ENCODE assay signal across 10 mouse cellular contexts in genomic region chr1:85899388-85899761, GRCm38 (mm10). TPM values are rescaled to one million over a fixed set of nuclear protein-coding genes. Genes with fewer than 3 reads are reported as not detected.
DNase-seq lines count a peak whose midpoint lies in the region; ATAC-seq lines count a peak whose summit lies in the region.
"Had no signal": no experiment of that assay in that cellular context is flagged by ENCODE, and none has a peak within 500 bp of the region (broad histone marks: within the 10 kb centered on the region; RNA-seq: fewer than 3 reads in every experiment).

No protein-coding gene starts in this region.

- ATAC-seq in forebrain, embryonic 14.5 days, result no peak
- no peak for ATAC-seq in midbrain, embryonic 16.5 days

- H3K27ac ChIP-seq in forebrain, embryonic 14.5 days (ENCODE audit: low read depth, low read length), result peak overlapping the region; percentile 87
- H3K27ac ChIP-seq in midbrain, embryonic 16.5 days (ENCODE audit: low read length), result peak overlapping the region; percentile 82

- H3K36me3 ChIP-seq in forebrain, embryonic 14.5 days (ENCODE audit: control insufficient read depth, insufficient read depth, low read length), result peaks cover 18% of the 10 kb centered on the region
- H3K36me3 ChIP-seq in midbrain, embryonic 16.5 days (ENCODE audit: control insufficient read depth, insufficient read depth, low read length), result peaks cover 12% of the 10 kb centered on the region

- H3K4me1 ChIP-seq in forebrain, embryonic 14.5 days (ENCODE audit: control insufficient read depth, insufficient read depth, low read length), result peaks cover 72% of the 10 kb centered on the region
- peaks cover 69% of the 10 kb centered on the region for H3K4me1 ChIP-seq in midbrain, embryonic 16.5 days (ENCODE audit: control insufficient read depth, insufficient read depth, low read length)

- H3K27me3 ChIP-seq in forebrain, embryonic 14.5 days (replicated peaks; ENCODE audit: control insufficient read depth, insufficient read depth, low read length), result no peaks in the 10 kb centered on the region
- no peaks in the 10 kb centered on the region for H3K27me3 ChIP-seq in midbrain, embryonic 16.5 days (ENCODE audit: control insufficient read depth, insufficient read depth, low read depth, low read length)

- DNase-seq in layer of hippocampus, postnatal 36 days, result peak; percentile 52 to 54
- DNase-seq in layer of hippocampus, adult 9-10 months (ENCODE audit: low spot score), result no peak
- peak; percentile 23 for DNase-seq in cerebellum, adult 8-10 months
- DNase-seq in forebrain, embryonic 14.5 days (ENCODE audit: low spot score), result no peak
- no peak for DNase-seq in gastrocnemius, adult 18-20 months (ENCODE audit: low spot score)
- no peak for DNase-seq in thymus, postnatal 10 days (ENCODE audit: low spot score in 2 of 2)
- DNase-seq in ovary, postnatal 10 days (ENCODE audit: low spot score), result no peak
- DNase-seq: lung, adult 18-20 months had no signal

- peak overlapping the region; percentile 93 for H3K4me2 ChIP-seq in forebrain, embryonic 14.5 days (ENCODE audit: low read length)
- peak overlapping the region; percentile 79 for H3K4me2 ChIP-seq in midbrain, embryonic 16.5 days (ENCODE audit: low read length)

- H3K9me3 ChIP-seq in forebrain, embryonic 14.5 days (replicated peaks; ENCODE audit: control insufficient read depth, low read length), result no peaks in the 10 kb centered on the region
- no peaks in the 10 kb centered on the region for H3K9me3 ChIP-seq in midbrain, embryonic 16.5 days (replicated peaks; ENCODE audit: control insufficient read depth, low read length, poor library complexity, severe bottlenecking)

- H3K9ac ChIP-seq in forebrain, embryonic 14.5 days (ENCODE audit: low read length), result peak overlapping the region; percentile 43; the same call in 1 of the 2 replicates
- H3K9ac ChIP-seq in midbrain, embryonic 16.5 days (ENCODE audit: low read depth, low read length), result peak overlapping the region; percentile 36; the same call in 1 of the 2 replicates

- no peak overlapping the region for H3K4me3 ChIP-seq in forebrain, embryonic 14.5 days (ENCODE audit: low read depth, low read length)
- H3K4me3 ChIP-seq in midbrain, embryonic 16.5 days (ENCODE audit: low read depth, low read length), result peak overlapping the region; percentile 4; the same call in 1 of the 2 replicates

RNA-seq across cellular contexts. Expression of gene Itm2c, which starts 5.3 kb away (rescaled TPM):
- total RNA-seq in layer of hippocampus, postnatal 36 days (2021), result 100 to 1,000 TPM; 719 to 827 TPM
- 149 and 157 TPM in 2 replicates for polyA plus RNA-seq in forebrain, embryonic 14.5 days (2014; fragmentation: Nextera tagmentation; extraction: Ambion mirVana)
- polyA plus RNA-seq in midbrain, embryonic 16.5 days (2015; fragmentation: Nextera tagmentation; extraction: Ambion mirVana), result 249 and 258 TPM in 2 replicates
- total RNA-seq in gastrocnemius, adult 18-20 months (2021), result 10 to 100 TPM; 25.3 to 33.6 TPM

RNA-seq across cellular contexts. Expression of gene 4933407L21Rik, which starts 28.9 kb away (rescaled TPM):
- 1 to 10 TPM; 3.0 to 3.4 TPM for total RNA-seq in layer of hippocampus, postnatal 36 days (2021)
- polyA plus RNA-seq in forebrain, embryonic 14.5 days (2014; fragmentation: Nextera tagmentation; extraction: Ambion mirVana), result 4.0 and 4.2 TPM in 2 replicates
- polyA plus RNA-seq in midbrain, embryonic 16.5 days (2015; fragmentation: Nextera tagmentation; extraction: Ambion mirVana), result 10.1 and 10.5 TPM in 2 replicates
- under 1 TPM; 0.27 to 0.36 TPM for total RNA-seq in gastrocnemius, adult 18-20 months (2021)
- total RNA-seq: adrenal gland, adult 18-20 months had no signal

Comparison
In these comparisons a context has a peak if more than half of its experiments do, and no peak if none do; other contexts are left out.
1. DNase-seq: peak in layer of hippocampus, postnatal 36 days (2 of 2) and cerebellum, adult 8-10 months (single experiment); none in layer of hippocampus, adult 9-10 months (single experiment), forebrain, embryonic 14.5 days (single experiment), gastrocnemius, adult 18-20 months (single experiment), thymus, postnatal 10 days (0 of 2) and ovary, postnatal 10 days (single experiment).
2. RNA of gene Itm2c, which starts 5.3 kb away (total RNA-seq): 719 to 827 TPM in layer of hippocampus, postnatal 36 days; 25.3 to 33.6 TPM in gastrocnemius, adult 18-20 months; every median in the first group is over 10 times any median in the second.